Mouse (Mus musculus) thymus, adult 2 months (tissue): Measurements from ENCODE around the gene 2610021A01Rik.

ENCODE experiments used
- CTCF ChIP-seq: fragments of 200-500 bp; IDR thresholded peaks from 2 replicates; pipeline ENCODE4 v1.5.1; 2012; ENCODE audit warnings: mild to moderate bottlenecking, control low read depth, low read length, moderate library complexity, borderline replicate concordance; ENCODE audit not compliant: control insufficient read depth, poor library complexity, insufficient read depth; ENCODE audit errors: extremely low read depth
- POLR2A ChIP-seq: fragments of 200-500 bp; IDR thresholded peaks from 2 replicates; pipeline ENCODE4 v1.6.1; 2012; ENCODE audit warnings: mild to moderate bottlenecking, low read length, control low read depth, moderate library complexity; ENCODE audit not compliant: control insufficient read depth, poor library complexity, insufficient read depth; ENCODE audit errors: extremely low read depth

DNA sequence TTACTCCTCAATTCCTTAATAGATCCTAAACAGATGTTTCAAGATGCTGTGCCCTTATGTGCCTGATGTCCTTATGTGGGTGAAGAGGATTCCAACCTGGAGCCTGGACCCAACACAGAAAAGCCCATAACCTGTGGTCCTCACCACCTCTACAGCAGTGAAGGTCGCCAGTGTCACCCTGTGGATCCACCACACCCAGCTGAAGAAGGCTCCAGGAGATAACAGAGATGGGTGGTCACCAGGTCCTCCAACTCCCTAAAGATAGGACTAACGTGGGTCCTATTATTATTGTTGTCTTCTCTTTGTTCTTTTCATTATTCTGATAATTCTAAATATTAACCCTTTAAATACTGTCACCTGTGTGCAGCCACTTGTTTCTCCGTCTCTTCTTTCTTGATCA, 12.6 kb downstream of the 2610021A01Rik start:
- TF ChIP-seq POLR2A (no peak), CTCF (no peak)
